Mouse (Mus musculus): ENCODE measurements around the gene Cask.

DNA sequence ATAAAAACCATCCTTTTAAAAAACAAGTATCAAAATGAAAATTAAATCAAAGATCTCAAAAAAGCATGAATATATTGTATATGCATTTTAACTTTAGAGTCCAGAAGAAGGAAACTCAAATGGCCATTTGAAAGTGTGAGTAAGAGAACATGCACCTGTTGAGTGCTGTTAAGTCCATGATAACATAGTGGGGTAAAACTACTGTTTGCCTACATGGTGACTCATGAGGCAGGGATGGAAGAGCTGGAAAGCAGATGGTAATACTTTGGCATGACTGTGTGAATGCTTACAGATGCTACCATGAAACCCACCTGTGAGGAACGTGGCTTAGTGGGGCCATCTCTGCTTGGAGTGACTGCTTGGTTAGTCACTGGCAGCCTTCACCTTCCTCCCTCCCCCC, 132.9 kb downstream of the Cask start:
- TF ChIP-seq CTCF (conservative IDR thresholded peaks at IDR 0.05; ENCODE audit: low read length) (no peak), POU5F1 (IDR thresholded peaks at IDR 0.05; ENCODE audit: borderline replicate concordance, low read length) (no peak)
